Mouse (Mus musculus): ENCODE measurements at regions not wholly inside any gene's neighbourhood (a gene's known extent, or its start where the extent isn't known, plus 50 kb on each side); places are given as distances from the start of the nearest gene placed in this dataset.

DNA sequence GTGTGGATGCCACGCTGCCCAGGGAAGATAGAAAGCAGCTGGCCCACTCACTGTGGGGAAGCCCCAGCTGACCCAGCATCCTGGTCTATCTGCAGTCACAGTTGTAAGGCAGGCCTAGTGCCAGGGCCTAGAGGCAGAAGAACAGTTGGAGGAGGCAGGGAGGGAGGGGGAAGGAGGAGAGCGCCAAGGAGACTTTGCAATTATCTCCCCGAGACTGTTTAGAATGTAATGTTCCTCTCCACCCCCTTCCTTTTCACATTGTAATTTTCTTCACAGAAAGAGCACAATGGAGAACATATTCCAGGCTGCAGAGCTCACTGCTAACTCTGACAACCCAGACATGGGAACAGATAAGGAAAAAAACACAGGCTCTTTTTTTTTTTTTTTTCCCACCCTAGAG lies 1382.3 kb downstream of the Gsdmc2 start:
- TF ChIP-seq ZC3H11A (IDR thresholded peaks at IDR 0.05; ENCODE audit: low read depth, low read length) (no peak), EP300 (IDR thresholded peaks at IDR 0.05; ENCODE audit: low read length) (no peak), BHLHE40 (IDR thresholded peaks at IDR 0.05; ENCODE audit: low read depth, low read length) (no peak), POLR2A (IDR thresholded peaks at IDR 0.05; ENCODE audit: low read depth, low read length) (peak; percentile 27; the same call in 1 of the 2 replicates), USF1 (IDR thresholded peaks at IDR 0.05; ENCODE audit: low read depth, low read length) (no peak), CTCF (conservative IDR thresholded peaks at IDR 0.05 in 1 of 2, IDR thresholded peaks at IDR 0.05 in 1 of 2; ENCODE audit: low read depth in 2 of 2, low read length in 2 of 2) (no peak), TBP (conservative IDR thresholded peaks at IDR 0.05; ENCODE audit: low read depth, low read length) (peak; percentile 49; the same call in 1 of the 2 replicates), TCF12 (IDR thresholded peaks at IDR 0.05; ENCODE audit: low read depth, low read length) (no peak), MEF2A (IDR thresholded peaks at IDR 0.05; ENCODE audit: borderline replicate concordance, low read depth, low read length) (no peak), ZNF384 (IDR thresholded peaks at IDR 0.05; ENCODE audit: low read depth, low read length) (peak; percentile 59), KAT2A (IDR thresholded peaks at IDR 0.05; ENCODE audit: insufficient replicate concordance, low read length) (no peak)
